Mouse (Mus musculus): ENCODE data around the gene Scamp4. TPM values are rescaled to one million over a fixed set of nuclear protein-coding genes. Genes with fewer than 3 reads are reported as not detected.

Gene Scamp4
- total RNA-seq, 4 experiments from 2014 or later = 39.3 to 58.6 (median 42.8) TPM

- DNase-seq (ENCODE audit: low spot score in 2 of 2) = no peak
These were observed 50.6 kb downstream of the Scamp4 start for GRCm38 (mm10) chr10:80653156-80653720.

- no peak for DNase-seq (ENCODE audit: low spot score in 2 of 2)
These were observed 52.2 kb downstream of the Scamp4 start for GRCm38 (mm10) chr10:80654866-80655265.

GRCm38 (mm10) chr10:80655406-80656129, 52.9 kb downstream of the Scamp4 start:
- DNase-seq (ENCODE audit: low spot score in 2 of 2) = no peak

GRCm38 (mm10) chr10:80656130-80656862, 53.6 kb downstream of the Scamp4 start:
- peak; percentile 91 to 95 for DNase-seq (ENCODE audit: low spot score in 2 of 2)

GRCm38 (mm10) chr10:80656863-80657623, 54.4 kb downstream of the Scamp4 start, which contains the start of gene Btbd2:
Btbd2 (minus strand) TSS chr10:80657071.
- no peak for DNase-seq (ENCODE audit: low spot score in 2 of 2)

- DNase-seq (ENCODE audit: low spot score in 2 of 2) = no peak
These were observed 55.6 kb downstream of the Scamp4 start for GRCm38 (mm10) chr10:80658194-80658840.

GRCm38 (mm10) chr10:80658841-80659202, 56.1 kb downstream of the Scamp4 start:
- no peak for DNase-seq (ENCODE audit: low spot score in 2 of 2)

GRCm38 (mm10) chr10:80659213-80659612, 56.5 kb downstream of the Scamp4 start:
- peak in 1 of 2 experiments; percentile 83 for DNase-seq (ENCODE audit: low spot score in 2 of 2)

GRCm38 (mm10) chr10:80661149-80661548, 58.5 kb downstream of the Scamp4 start:
- DNase-seq (ENCODE audit: low spot score in 2 of 2) = no peak

- DNase-seq (ENCODE audit: low spot score in 2 of 2) = no peak
These were observed 61.0 kb downstream of the Scamp4 start for GRCm38 (mm10) chr10:80663485-80664196.

GRCm38 (mm10) chr10:80664197-80665015, 61.7 kb downstream of the Scamp4 start:
- no peak for DNase-seq (ENCODE audit: low spot score in 2 of 2)

- no peak for DNase-seq (ENCODE audit: low spot score in 2 of 2)
These were observed 62.3 kb downstream of the Scamp4 start for GRCm38 (mm10) chr10:80665016-80665380.

Small RNAs within 50 kb of the gene (microRNA-seq; reads per million reads assigned to microRNA genes)
- gene Mir6912 = 4.1 to 5.1 reads per million in 2 experiments

Other genes with a start within 250 kb of the Scamp4 start
- 10 to 100 TPM; 18.0 to 36.4 (median 30.4) TPM for gene Plk5, start 246.4 kb upstream of the Scamp4 start, total RNA-seq (2022)
- 10 to 100 TPM; 17.0 to 19.6 (median 18.3) TPM for gene Mex3d, start 215.2 kb upstream of the Scamp4 start, total RNA-seq (2022)
- gene Mbd3, start 203.3 kb upstream of the Scamp4 start, total RNA-seq (2022) = 100 to 1,000 TPM; 149 to 154 (median 150) TPM
- gene Uqcr11, start 196.0 kb upstream of the Scamp4 start, total RNA-seq (2022) = 100 to 1,000 TPM; 320 to 446 (median 390) TPM
- 10 to 100 TPM; 29.5 to 33.9 (median 32.2) TPM for gene Tcf3, start 169.2 kb upstream of the Scamp4 start, total RNA-seq (2022)
- under 1 TPM in 1 of 4 experiments, not detected in 3; 0.06 TPM for gene Onecut3, start 108.0 kb upstream of the Scamp4 start, total RNA-seq (2022)
- 1 to 10 TPM in 1 of 4 experiments, under 1 TPM in 3; 0.11 to 1.2 (median 0.17) TPM for gene Atp8b3, start 63.7 kb upstream of the Scamp4 start, total RNA-seq (2022)
- 10 to 100 TPM; 45.3 to 53.2 (median 49.5) TPM for gene Rexo1, start 41.3 kb upstream of the Scamp4 start, total RNA-seq (2022)
- gene Klf16, start 25.6 kb upstream of the Scamp4 start, total RNA-seq (2022) = 10 to 100 TPM; 47.5 to 51.9 (median 49.3) TPM
- 100 to 1,000 TPM; 144 to 155 (median 147) TPM for gene Abhd17a, start 12.5 kb upstream of the Scamp4 start, total RNA-seq (2022)
- gene Adat3, start within 50 bp of the Scamp4 start, total RNA-seq (2022) = 1 to 10 TPM; 2.0 to 5.0 (median 3.0) TPM
- gene Gm49322, start 3.1 kb downstream of the Scamp4 start, total RNA-seq (2022) = 1 to 10 TPM; 3.0 to 5.4 (median 3.7) TPM
- gene Csnk1g2, start 20.0 kb downstream of the Scamp4 start, total RNA-seq (2022) = 100 to 1,000 TPM; 190 to 230 (median 201) TPM
- 100 to 1,000 TPM in 2 of 4 experiments, 10 to 100 TPM in 2; 92.1 to 103 (median 97.9) TPM for gene Btbd2, start 54.2 kb downstream of the Scamp4 start, total RNA-seq (2022)
- 10 to 100 TPM; 41.9 to 50.0 (median 45.1) TPM for gene Mknk2, start 75.2 kb downstream of the Scamp4 start, total RNA-seq (2022)
- 10 to 100 TPM; 13.8 to 18.0 (median 15.0) TPM for gene Mob3a, start 99.1 kb downstream of the Scamp4 start, total RNA-seq (2022)
- 10 to 100 TPM; 56.6 to 73.2 (median 69.8) TPM for gene Izumo4, start 99.3 kb downstream of the Scamp4 start, total RNA-seq (2022)
- gene Ap3d1, start 139.4 kb downstream of the Scamp4 start, total RNA-seq (2022) = 100 to 1,000 TPM; 136 to 163 (median 147) TPM
- 10 to 100 TPM; 43.7 to 56.4 (median 51.3) TPM for gene Dot1l, start 152.3 kb downstream of the Scamp4 start, total RNA-seq (2022)
- 10 to 100 TPM; 43.3 to 60.0 (median 50.2) TPM for gene Sf3a2, start 195.3 kb downstream of the Scamp4 start, total RNA-seq (2022)
- 10 to 100 TPM; 61.4 to 75.8 (median 70.7) TPM for gene Plekhj1, start 195.8 kb downstream of the Scamp4 start, total RNA-seq (2022)
- 1 to 10 TPM; 2.4 to 4.0 (median 3.0) TPM for gene Amh, start 202.4 kb downstream of the Scamp4 start, total RNA-seq (2022)
- 1 to 10 TPM in 3 of 4 experiments, under 1 TPM in 1; 0.91 to 4.7 (median 2.7) TPM for gene Jsrp1, start 210.6 kb downstream of the Scamp4 start, total RNA-seq (2022)
- 100 to 1,000 TPM; 475 to 520 (median 506) TPM for gene Oaz1, start 223.8 kb downstream of the Scamp4 start, total RNA-seq (2022)
- 10 to 100 TPM; 33.4 to 44.0 (median 40.3) TPM for gene Lingo3, start 241.2 kb downstream of the Scamp4 start, total RNA-seq (2022)